Mouse (Mus musculus) G1E (cell line): ENCODE measurements around the gene Shld2.

Experiments
- CTCF ChIP-seq: IDR thresholded peaks from 2 replicates; pipeline ENCODE4 v1.5.1; 2012; ENCODE audit warnings: low read depth, low read length, inconsistent platforms, mixed read lengths
- GATA1 ChIP-seq: IDR thresholded peaks from 2 replicates; pipeline ENCODE4 v1.6.1; 2012; ENCODE audit warnings: borderline replicate concordance, low read length, inconsistent platforms, mixed read lengths
- GATA2 ChIP-seq: IDR thresholded peaks from 2 replicates; pipeline ENCODE4 v1.6.1; 2012; ENCODE audit warnings: low read depth, low read length, inconsistent platforms, borderline replicate concordance
- TAL1 ChIP-seq: conservative IDR thresholded peaks from 2 replicates; pipeline ENCODE4 v1.6.1; 2012; ENCODE audit warnings: low read depth, low read length, inconsistent platforms, mixed read lengths

DNA sequence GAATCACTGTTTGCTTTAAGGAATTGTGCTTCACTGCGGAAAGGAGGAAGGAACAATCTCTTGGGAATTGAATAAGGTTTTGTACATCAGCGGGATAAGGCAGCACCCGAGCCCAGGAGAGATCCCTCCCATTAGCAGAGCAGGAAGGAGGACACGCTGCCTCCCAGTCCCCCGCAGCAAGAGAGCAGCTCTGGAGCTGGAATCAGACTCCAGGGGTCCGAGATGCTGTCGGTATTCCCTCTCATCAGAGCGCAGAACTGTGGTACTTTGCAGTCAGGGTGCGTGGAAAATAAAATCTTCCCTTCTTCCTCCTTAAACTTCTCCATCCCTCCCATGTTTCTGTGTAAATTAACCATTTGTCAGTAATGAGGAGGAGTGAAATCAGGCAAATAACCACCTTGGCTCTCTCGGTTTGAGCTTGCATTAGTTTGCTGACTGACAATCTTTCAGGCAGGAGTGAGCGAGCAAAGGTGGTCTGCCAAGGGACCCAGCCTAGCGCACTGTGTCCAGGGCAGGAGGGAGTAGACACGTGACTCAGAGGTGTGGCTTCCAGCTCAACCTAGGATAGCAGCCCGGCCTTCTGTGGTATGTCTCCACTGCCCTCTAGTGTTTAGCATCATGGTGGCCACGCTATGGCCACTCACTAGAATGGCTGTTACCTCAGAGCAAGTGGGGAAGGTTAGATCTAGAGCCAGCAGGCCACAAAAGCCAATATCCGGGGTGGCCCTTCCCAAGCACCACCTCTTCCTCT lies 75.5 kb downstream of the Shld2 start:
- TF ChIP-seq CTCF: no peak
- TF ChIP-seq GATA2: no peak
- no peak for TF ChIP-seq TAL1
- TF ChIP-seq GATA1: no peak
